8 mouse cellular contexts compared by ENCODE assay signal in the genomic region with DNA sequence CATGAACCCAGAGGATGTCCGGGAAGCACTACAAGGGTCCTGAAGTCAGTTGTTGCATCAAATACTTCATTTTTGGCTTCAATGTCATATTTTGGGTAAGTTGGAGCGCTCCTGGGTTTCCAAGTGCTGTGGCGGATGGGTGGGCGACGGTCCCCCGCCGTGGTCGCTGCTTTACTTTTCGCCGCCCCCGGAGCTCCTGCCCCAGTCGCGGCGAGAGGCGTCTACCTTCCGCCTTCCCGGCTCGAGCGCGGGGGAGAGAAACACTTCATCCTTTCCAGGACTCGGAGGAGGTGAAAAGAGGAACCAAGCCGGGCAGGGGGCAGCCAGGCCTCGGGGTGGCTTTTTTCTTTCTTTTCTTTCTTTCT. TPM values are rescaled to one million over a fixed set of nuclear protein-coding genes. Genes with fewer than 3 reads are reported as not detected.
DNase-seq lines count a peak whose midpoint lies in the region; ATAC-seq and TF ChIP-seq lines count a peak whose summit lies in the region.

No protein-coding gene starts in this region.

- WGBS in embryonic facial prominence, embryonic 14.5 days, result 0% methylated on average over 22 of the region's 23 CpGs
- under 1% methylated on average over 23 of the region's 23 CpGs for WGBS in hindbrain, embryonic 13.5 days
- 0% methylated on average over 17 of the region's 23 CpGs for WGBS in liver, postnatal 0 days (ENCODE audit: insufficient replicate concordance)
- WGBS in olfactory bulb, adult 2 months, result under 1% methylated on average over 23 of the region's 23 CpGs

- TF ChIP-seq EP300 in ES-Bruce4 (IDR thresholded peaks at IDR 0.05; ENCODE audit: insufficient read depth, low read depth, low read length), result no peak
- TF ChIP-seq EP300 in liver, postnatal 0 days (IDR thresholded peaks at IDR 0.05; ENCODE audit: low read depth), result no peak

- peak overlapping the region; percentile 68 for H3K4me3 ChIP-seq in erythroblast, embryonic 14.5 days (replicated peaks)
- H3K4me3 ChIP-seq in ES-Bruce4 (ENCODE audit: low read depth, low read length), result peak overlapping the region; percentile 82
- H3K4me3 ChIP-seq in embryonic facial prominence, embryonic 14.5 days (ENCODE audit: low read depth, low read length), result peak overlapping the region; percentile 86
- H3K4me3 ChIP-seq in hindbrain, embryonic 13.5 days, result peak overlapping the region; percentile 92
- peak overlapping the region; percentile 72 for H3K4me3 ChIP-seq in liver, postnatal 0 days (ENCODE audit: low read depth, low read length)
- H3K4me3 ChIP-seq in olfactory bulb, adult 2 months (ENCODE audit: insufficient read depth, low read depth, low read length), result peak overlapping the region; percentile 78

- H3K27ac ChIP-seq in ES-Bruce4 (ENCODE audit: insufficient read depth, low read length), result no peak overlapping the region
- peak overlapping the region; percentile 77 for H3K27ac ChIP-seq in embryonic facial prominence, embryonic 14.5 days (replicated peaks; ENCODE audit: low read depth, low read length)
- H3K27ac ChIP-seq in hindbrain, embryonic 13.5 days, result peak overlapping the region; percentile 97
- H3K27ac ChIP-seq in liver, postnatal 0 days (ENCODE audit: low read depth), result peak overlapping the region; percentile 48; the same call in 1 of the 2 replicates
- H3K27ac ChIP-seq in olfactory bulb, adult 2 months (ENCODE audit: insufficient read depth, low read depth, low read length), result peak overlapping the region; percentile 54

- peak overlapping the region; percentile 73 for H3K4me2 ChIP-seq in embryonic facial prominence, embryonic 14.5 days (ENCODE audit: low read depth, low read length)
- H3K4me2 ChIP-seq in hindbrain, embryonic 13.5 days, result peak overlapping the region; percentile 69
- peak overlapping the region; percentile 98 for H3K4me2 ChIP-seq in liver, postnatal 0 days (ENCODE audit: low read depth, low read length)

- no peak for ATAC-seq in erythroblast, adult 5-6 weeks (replicated peaks; ENCODE audit: low FRiP score, poor library complexity, severe bottlenecking)
- peak; percentile 12; the same call in 1 of the 2 replicates for ATAC-seq in embryonic facial prominence, embryonic 14.5 days (ENCODE audit: low read depth)
- ATAC-seq in hindbrain, embryonic 13.5 days (ENCODE audit: low FRiP score), result peak; percentile 43
- peak; percentile 14; the same call in 1 of the 2 replicates for ATAC-seq in liver, postnatal 0 days
- ATAC-seq in erythroid progenitor cell, adult 5-6 weeks (replicated peaks; ENCODE audit: low FRiP score, poor library complexity, severe bottlenecking), result no peak

- peaks cover 47% of the 10 kb centered on the region for H3K27me3 ChIP-seq in erythroblast, embryonic 14.5 days (ENCODE audit: control insufficient read depth)
- H3K27me3 ChIP-seq in ES-Bruce4 (ENCODE audit: control insufficient read depth, insufficient read depth, low read length, poor library complexity, severe bottlenecking), result 0 out of 2 replicates have a peak, but pooled peaks cover 6% of the 10 kb centered on the region
- peaks cover 5% of the 10 kb centered on the region; the same call in 1 of the 2 replicates for H3K27me3 ChIP-seq in embryonic facial prominence, embryonic 14.5 days (replicated peaks; ENCODE audit: control insufficient read depth, insufficient read depth, low read length)
- 0 out of 2 replicates have a peak, but pooled peaks cover 6% of the 10 kb centered on the region for H3K27me3 ChIP-seq in hindbrain, embryonic 13.5 days
- peaks cover 13% of the 10 kb centered on the region for H3K27me3 ChIP-seq in liver, postnatal 0 days (ENCODE audit: insufficient read depth, low read length)

- peak overlapping the region; percentile 95 for H3K9ac ChIP-seq in ES-Bruce4 (ENCODE audit: low read depth, poor library complexity, severe bottlenecking)
- peak overlapping the region; percentile 86 for H3K9ac ChIP-seq in embryonic facial prominence, embryonic 14.5 days (ENCODE audit: low read depth, low read length)
- H3K9ac ChIP-seq in hindbrain, embryonic 13.5 days, result peak overlapping the region; percentile 96
- H3K9ac ChIP-seq in liver, postnatal 0 days (replicated peaks), result peak overlapping the region; percentile 60

- TF ChIP-seq CTCF in ES-Bruce4 (IDR thresholded peaks at IDR 0.05; ENCODE audit: low read depth, low read length), result no peak
- TF ChIP-seq CTCF in liver, postnatal 0 days (IDR thresholded peaks at IDR 0.05; ENCODE audit: low read depth), result no peak
- TF ChIP-seq CTCF in olfactory bulb, adult 2 months (IDR thresholded peaks at IDR 0.05; ENCODE audit: insufficient read depth, low read depth, low read length), result no peak

- no peaks in the 10 kb centered on the region for H3K9me3 ChIP-seq in erythroblast, embryonic 14.5 days (ENCODE audit: control insufficient read depth, low read length)
- H3K9me3 ChIP-seq in ES-Bruce4 (replicated peaks; ENCODE audit: control insufficient read depth, insufficient read depth, low read length, poor library complexity, severe bottlenecking), result no peaks in the 10 kb centered on the region
- H3K9me3 ChIP-seq in embryonic facial prominence, embryonic 14.5 days (ENCODE audit: control insufficient read depth, low read length), result no peaks in the 10 kb centered on the region
- H3K9me3 ChIP-seq in hindbrain, embryonic 13.5 days, result no peaks in the 10 kb centered on the region
- H3K9me3 ChIP-seq in liver, postnatal 0 days (ENCODE audit: low read length), result no peaks in the 10 kb centered on the region

- peak; percentile 49 for DNase-seq in embryonic facial prominence, embryonic 14.5 days (ENCODE audit: low spot score)
- DNase-seq in liver, postnatal 0 days, result peak; percentile 36

- peaks cover 23% of the 10 kb centered on the region for H3K4me1 ChIP-seq in erythroblast, embryonic 14.5 days (ENCODE audit: control insufficient read depth)
- peaks cover 2% of the 10 kb centered on the region for H3K4me1 ChIP-seq in ES-Bruce4 (ENCODE audit: control insufficient read depth, insufficient read depth, low read length)
- H3K4me1 ChIP-seq in embryonic facial prominence, embryonic 14.5 days (ENCODE audit: control insufficient read depth, insufficient read depth, low read length), result peaks cover 12% of the 10 kb centered on the region
- peaks cover 43% of the 10 kb centered on the region for H3K4me1 ChIP-seq in hindbrain, embryonic 13.5 days (replicated peaks)
- peaks cover 8% of the 10 kb centered on the region for H3K4me1 ChIP-seq in liver, postnatal 0 days (ENCODE audit: insufficient read depth)
- H3K4me1 ChIP-seq in olfactory bulb, adult 2 months (ENCODE audit: control insufficient read depth, insufficient read depth, low read length), result peaks cover 14% of the 10 kb centered on the region

- no peaks in the 10 kb centered on the region for H3K36me3 ChIP-seq in erythroblast, embryonic 14.5 days (ENCODE audit: control insufficient read depth)
- H3K36me3 ChIP-seq in ES-Bruce4 (ENCODE audit: control insufficient read depth, insufficient read depth, low read length, poor library complexity, severe bottlenecking), result no peaks in the 10 kb centered on the region
- H3K36me3 ChIP-seq in embryonic facial prominence, embryonic 14.5 days (ENCODE audit: control insufficient read depth, insufficient read depth, low read length), result no peaks in the 10 kb centered on the region
- no peaks in the 10 kb centered on the region for H3K36me3 ChIP-seq in hindbrain, embryonic 13.5 days
- no peaks in the 10 kb centered on the region for H3K36me3 ChIP-seq in liver, postnatal 0 days (replicated peaks; ENCODE audit: insufficient read depth, low read length)

- no peak for TF ChIP-seq POLR2A in ES-Bruce4 (IDR thresholded peaks at IDR 0.05; ENCODE audit: insufficient read depth, low read length)
- TF ChIP-seq POLR2A in olfactory bulb, adult 2 months (IDR thresholded peaks at IDR 0.05; ENCODE audit: insufficient read depth, low read depth, low read length), result no peak

RNA-seq across cellular contexts. Expression of a gene that starts 0.6 kb away (rescaled TPM):
- polyA plus RNA-seq in erythroblast, embryonic 14.5 days (2012), result 0.04 and 0.05 TPM in 2 replicates
- total RNA-seq in erythroblast, adult 5-6 weeks (2015; ENCODE audit: low replicate concordance), result 1.5 and 4.8 TPM in 2 replicates
- 3.9 and 8.3 TPM in 2 replicates for total RNA-seq in erythroblast, adult 5-6 weeks (2017; ENCODE audit: low replicate concordance)
- 22.2 and 24.3 TPM in 2 replicates for polyA plus RNA-seq in ES-Bruce4 (2011; ENCODE audit: insufficient read depth, insufficient read length, low read depth, missing spikeins)
- polyA plus RNA-seq in embryonic facial prominence, embryonic 14.5 days (2014; fragmentation: Nextera tagmentation; extraction: Ambion mirVana), result 38.7 and 40.6 TPM in 2 replicates
- 89.1 and 97.0 TPM in 2 replicates for polyA plus RNA-seq in hindbrain, embryonic 13.5 days (2015; fragmentation: Nextera tagmentation; extraction: Ambion mirVana)
- 1.6 and 1.7 TPM in 2 replicates for polyA plus RNA-seq in liver, postnatal 0 days (2015; fragmentation: Nextera tagmentation; extraction: Ambion mirVana)
- not detected in 2 replicates for polyA plus RNA-seq in olfactory bulb, adult 2 months (2012; ENCODE audit: insufficient read depth, insufficient read length, low replicate concordance, missing spikeins)
- total RNA-seq in erythroid progenitor cell, adult 5-6 weeks (2015; ENCODE audit: low replicate concordance), result 0.84 and 2.9 TPM in 2 replicates
- total RNA-seq in erythroid progenitor cell, adult 5-6 weeks (2017; ENCODE audit: low replicate concordance), result 0.61 and 2.6 TPM in 2 replicates

Comparison
In these comparisons a context has a peak if more than half of its experiments do, and no peak if none do; other contexts are left out.
1. ATAC-seq: peak in embryonic facial prominence, embryonic 14.5 days (single experiment), hindbrain, embryonic 13.5 days (single experiment) and liver, postnatal 0 days (single experiment); none in erythroblast, adult 5-6 weeks (single experiment) and erythroid progenitor cell, adult 5-6 weeks (single experiment).
2. Peak in every context shown above with its lines, with median percentiles within 50 percentile points of each other: H3K4me3 ChIP-seq, H3K9ac ChIP-seq and H3K4me2 ChIP-seq.